Mouse (Mus musculus) ZHBTc4 (cell line): ENCODE measurements around the gene Ankrd45.

Experiments
- DNase-seq: peaks from one replicate; pipeline ENCODE4 v3.0.0-alpha.2; 2011; ENCODE audit warnings: low read depth, low spot score

Ankrd45 gene

GRCm38 (mm10) chr1:161142531-161143159 is at the start of gene Ankrd45:
Ankrd45 (plus strand) TSS chr1:161142691.
- DNase-seq: peak; percentile 92

DNA sequence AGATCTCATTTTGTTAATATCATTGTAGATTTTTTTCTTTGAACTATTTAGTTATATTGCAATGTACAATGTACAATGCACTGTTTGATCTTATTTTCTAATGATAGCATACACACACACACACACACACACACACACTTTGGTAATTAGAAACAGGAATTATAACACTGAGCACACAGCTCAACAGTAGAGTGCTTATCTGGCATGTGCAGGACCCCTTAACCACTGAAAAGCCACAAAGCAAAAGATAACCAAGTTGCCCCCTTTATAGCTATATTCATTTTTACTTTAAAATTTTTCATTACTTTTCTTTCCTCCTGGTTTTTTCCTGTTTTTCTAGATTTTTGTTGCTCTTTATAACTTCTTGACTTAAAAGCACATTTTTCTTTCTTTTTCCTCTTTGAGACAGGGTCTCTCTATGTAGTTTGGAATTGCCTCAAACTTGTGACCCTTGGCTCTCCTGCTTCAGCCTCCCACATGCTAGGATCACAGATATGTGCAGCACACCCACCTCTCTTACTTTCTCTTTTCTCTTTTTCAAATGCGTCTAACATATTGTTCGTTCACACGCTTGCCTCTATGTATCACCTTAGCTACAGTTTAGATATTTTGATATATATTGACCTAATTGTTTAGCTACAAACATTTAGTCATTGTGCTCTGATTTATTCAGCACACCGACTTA is 42.6 kb upstream of the Ankrd45 start:
- DNase-seq: no peak

DNA sequence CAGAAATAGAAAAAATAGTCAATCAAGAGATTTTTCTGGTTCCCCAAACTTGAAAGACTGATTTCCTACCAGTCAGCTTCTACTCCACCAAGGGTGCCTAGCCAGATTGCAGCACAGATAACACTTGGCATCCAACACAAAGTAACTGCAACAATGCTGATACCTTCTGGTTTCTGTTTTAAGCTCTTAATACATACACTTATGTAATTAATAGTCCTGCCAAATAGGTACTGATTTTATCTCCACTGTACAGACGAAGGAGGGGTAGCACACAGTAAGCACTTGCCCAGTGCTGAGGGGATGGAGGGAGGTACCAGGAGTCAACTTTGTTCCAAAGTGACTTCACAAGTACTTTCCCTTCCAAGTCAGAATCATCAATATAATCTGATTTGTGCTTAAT is 38.6 kb upstream of the Ankrd45 start:
- DNase-seq: no peak

DNA sequence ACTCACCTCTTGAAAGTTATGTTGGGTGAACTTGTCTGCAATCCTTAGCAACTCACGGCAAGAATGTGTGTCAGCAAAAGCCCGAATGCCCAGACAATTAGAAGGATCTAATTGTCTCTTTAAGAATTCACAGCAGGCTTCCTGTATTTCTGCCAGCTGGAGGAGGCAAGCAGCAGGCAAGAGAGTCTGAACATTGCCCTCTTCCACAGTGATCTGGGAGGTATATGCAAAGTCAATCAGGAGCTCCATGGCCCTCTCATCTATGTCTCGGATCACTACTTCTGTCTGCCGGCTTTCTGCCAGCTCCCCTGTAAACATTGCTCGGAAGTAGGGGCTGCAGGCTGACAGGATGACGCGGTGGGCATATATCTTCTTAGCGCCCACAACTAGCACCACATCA is 33.3 kb upstream of the Ankrd45 start:
- peak; percentile 12 for DNase-seq

DNA sequence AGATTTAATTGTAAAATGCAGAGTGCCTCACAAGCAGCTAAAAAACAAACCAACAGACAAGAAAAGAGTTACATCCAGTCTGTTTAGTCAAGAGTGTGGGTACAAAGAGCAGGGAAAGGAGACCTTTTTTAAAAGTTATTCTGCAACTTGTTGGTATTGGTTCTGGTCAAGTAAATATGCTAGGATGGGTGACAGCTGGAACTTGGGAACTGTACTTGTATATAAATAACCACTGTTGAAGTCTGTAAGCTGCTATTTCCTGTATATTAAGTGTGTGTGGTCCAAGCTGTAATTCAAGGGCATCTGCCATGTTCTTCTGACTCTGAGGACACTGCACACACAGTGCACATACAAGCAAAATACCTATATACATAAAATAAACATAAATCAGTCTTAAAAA is 27.9 kb upstream of the Ankrd45 start:
- no peak for DNase-seq

DNA sequence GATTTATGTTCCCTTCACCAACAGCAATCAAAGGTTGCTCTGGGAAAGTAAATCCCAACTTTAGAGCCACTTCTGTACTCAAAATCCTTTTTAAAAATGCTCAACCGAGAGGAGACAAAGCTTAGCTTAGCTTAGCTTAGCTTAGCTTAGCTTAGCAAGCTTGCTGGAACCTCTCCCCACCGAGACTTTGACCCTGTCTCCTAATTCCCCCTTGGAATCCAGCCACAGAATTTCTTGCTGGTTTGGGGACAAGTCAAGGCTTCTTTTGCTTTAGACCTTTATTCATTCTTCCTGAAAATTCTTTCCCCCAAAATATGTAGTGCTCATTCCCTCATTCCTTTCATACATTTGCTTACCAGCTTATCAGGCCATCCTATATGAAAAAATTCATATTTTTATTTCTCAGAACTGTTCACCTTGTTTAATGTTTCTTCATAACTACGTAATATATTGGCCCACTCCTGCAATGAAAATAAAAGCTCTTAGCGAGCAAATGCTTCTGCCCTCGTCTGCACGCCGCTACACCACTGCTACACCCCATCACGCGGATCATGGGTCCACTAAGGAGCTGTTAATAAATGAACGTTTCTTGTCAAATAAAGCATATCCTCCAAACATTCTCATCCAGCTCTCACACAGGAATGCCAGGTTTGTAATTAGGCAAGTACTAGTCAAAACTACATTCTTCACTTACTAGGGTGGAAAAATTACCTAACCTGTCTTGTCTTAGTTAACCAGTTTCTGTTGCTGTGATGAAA is 19.7 kb upstream of the Ankrd45 start:
- DNase-seq: no peak

DNA sequence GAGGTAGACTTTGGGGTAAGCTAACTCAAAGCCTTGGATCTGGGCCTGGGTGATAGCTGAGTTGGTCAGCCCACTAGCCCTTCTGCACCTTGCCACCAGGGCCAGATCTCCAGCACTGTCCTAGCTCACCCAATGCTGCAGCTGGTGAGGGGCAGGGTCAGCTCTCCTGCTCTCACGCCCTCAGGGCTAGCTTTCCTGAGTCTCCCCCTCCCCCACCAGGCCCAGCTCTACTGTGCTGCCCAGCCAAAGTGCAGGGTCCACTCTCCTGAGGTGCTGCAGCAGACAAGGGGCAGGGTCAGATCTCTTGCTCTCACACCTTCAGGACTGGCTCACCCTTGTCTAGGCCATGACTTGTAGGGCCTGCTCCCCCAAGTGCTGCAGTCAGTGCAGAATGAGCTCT is 16.0 kb upstream of the Ankrd45 start:
- no peak for DNase-seq

GRCm38 (mm10) chr1:161130726-161131664 is 11.5 kb upstream of the Ankrd45 start, which contains the start of gene Klhl20:
Klhl20 (minus strand) TSS chr1:161131511.
- peak; percentile 97 for DNase-seq

DNA sequence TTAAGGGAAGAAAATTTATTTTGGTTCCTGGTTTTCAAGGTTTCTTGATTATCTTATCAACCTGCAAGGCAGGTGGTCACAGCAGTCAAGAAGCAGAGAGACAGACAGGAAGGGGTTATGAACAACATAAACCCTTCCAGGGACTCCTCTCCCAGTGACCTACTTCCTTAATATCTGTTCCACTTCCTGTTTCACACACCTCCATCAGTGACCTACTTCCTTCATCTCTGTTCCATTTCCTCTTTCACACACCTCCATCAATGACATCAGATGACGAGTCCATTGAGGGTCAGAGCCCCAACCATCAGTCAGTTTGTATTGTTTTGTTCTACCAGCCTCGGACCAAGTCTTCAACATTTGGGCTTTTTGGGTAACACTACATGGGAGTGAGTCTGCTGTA is 3.0 kb upstream of the Ankrd45 start:
- no peak for DNase-seq

DNA sequence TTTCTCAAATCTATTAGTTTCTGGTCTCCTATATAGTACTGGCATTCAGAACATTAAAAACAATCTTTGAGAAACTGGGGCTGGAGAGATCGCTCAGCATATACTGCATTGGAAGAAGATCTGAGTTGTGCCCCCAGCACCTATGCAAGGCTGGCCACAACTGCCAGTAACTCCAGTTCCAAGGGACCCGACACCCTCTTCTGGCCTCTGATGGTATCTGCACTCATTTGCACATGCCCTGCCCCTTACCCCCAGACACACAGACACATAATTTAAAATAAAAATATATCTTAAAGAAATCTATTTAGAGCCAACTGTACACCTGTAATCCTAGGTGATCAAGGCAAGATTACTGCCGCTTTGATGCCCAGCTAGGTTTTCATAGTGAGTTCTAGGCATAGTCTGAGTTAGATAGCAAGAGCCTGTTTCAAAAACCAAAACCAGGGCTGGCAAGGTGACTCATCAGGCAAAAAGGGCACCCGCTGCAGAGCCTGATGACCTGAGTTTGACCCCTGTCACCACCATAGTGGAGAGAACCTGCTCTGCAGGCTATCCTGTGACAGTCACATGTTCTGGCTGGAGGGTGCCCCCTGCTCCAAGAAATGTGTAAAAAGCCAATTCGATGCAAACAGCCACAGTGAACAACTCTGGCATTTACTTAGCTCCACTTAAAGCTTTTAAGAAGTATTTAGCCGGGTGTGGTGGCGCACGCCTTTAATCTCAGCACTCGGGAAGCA is 2.3 kb upstream of the Ankrd45 start:
- DNase-seq: peak; percentile 80

GRCm38 (mm10) chr1:161143216-161143615 is 725 bp downstream of the Ankrd45 start:
- DNase-seq: no peak

- DNase-seq: peak; percentile 74
Observed at GRCm38 (mm10) chr1:161145611-161146010, 3.1 kb downstream of the Ankrd45 start.

DNA sequence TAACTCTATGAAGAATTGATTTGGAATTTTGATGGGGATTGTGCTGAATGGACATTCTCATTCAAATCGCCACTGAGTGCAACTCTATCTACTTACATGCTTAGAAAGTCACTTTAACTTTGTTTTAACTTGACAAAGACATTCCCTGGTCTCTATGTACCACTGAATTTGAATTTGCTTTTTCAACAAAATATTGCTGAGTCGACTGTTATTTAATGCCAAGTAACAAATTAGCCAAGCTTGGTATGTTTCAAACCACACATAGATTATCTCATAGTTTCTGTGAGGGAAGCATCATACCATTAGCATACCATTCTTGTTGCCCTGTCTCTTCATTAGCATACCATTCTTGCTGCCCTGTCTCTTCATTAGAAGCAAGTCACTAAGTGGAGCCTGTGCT is 5.4 kb downstream of the Ankrd45 start:
- DNase-seq: no peak

DNA sequence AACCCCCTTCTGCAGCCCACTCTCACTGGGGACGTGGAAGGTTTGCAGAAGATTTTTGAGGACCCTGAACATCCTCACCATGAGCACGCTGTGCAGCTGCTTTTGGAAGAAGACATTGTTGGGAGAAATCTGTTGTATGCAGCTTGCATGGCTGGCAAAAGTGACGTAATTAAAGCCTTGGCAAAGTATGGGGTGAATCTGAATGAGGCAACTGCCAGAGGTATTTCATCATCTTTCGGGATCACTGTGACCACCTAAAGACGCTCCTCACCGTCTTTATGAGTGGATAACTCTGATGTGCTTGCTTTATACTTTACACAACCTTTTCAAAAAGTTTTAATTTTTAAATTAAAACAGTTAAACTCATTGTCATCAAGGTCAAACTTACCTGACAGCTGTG is 8.6 kb downstream of the Ankrd45 start:
- no peak for DNase-seq

- DNase-seq: no peak
Observed at GRCm38 (mm10) chr1:161156546-161156945, 14.1 kb downstream of the Ankrd45 start.

DNA sequence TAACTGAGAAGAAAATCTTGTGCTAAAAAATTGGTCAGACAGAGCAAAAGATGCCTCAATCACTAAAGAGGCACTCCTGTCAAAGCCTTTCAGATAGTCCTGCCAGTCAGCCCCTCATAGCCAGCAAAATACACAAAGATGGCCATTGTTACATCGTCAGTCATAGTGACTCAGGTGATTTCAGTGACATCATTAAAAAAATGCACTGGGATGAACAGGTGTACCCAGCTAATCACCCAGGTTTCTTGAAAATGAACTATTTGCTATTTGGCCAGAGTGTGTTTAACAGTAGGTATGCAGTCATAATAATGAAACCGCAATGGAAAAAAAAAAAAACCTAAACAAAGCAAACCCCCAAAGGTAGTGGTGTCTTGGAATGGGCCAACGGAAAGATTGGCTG is 16.7 kb downstream of the Ankrd45 start, which contains the start of gene Tex50:
Gene Tex50, minus strand, starts transcription at position 101 of the 400 bp plus-strand sequence.
- no peak for DNase-seq

GRCm38 (mm10) chr1:161160266-161160665 is 17.8 kb downstream of the Ankrd45 start:
- peak; percentile 91 for DNase-seq

DNA sequence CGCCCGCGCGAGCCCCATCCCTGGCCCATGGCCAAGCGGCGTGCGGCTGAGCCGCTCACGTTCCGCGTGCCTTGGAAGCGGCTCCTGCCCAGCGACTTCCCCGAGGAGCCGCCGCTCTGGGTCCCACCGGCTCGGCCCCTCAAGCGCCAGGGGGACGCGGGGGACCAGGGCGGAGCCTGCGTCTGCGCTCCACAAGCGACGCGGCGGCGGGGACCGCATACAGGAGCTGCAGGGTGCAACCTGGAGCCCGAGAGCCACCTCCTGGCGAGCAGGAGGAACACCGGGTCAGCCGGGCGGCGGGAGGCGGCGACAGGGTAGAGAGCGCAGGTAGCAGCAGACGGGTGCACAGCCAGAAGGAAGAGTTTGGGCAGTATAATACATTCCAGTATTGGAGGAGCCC is 28.2 kb downstream of the Ankrd45 start:
- DNase-seq: peak; percentile 94

DNA sequence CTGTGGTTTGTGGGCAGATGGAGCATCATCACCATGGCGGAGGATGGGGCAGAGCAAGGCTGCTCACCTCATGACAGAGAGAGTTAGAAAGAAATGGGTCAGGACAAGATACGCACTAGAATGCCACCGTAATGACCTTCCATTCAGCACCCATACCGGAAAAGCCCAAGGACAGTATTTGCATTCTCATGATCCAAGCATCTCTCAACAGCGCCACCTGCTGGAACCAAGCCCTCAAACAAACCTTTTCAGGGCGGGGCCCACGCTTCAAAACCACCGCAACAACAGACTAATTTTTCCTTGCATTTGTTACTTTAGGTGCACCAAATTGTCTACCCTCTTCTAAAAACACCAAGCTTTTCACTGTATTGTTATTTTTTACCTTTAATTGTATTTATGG is 38.2 kb downstream of the Ankrd45 start:
- DNase-seq: peak; percentile 89

- no peak for DNase-seq
Observed at GRCm38 (mm10) chr1:161182386-161182785, 39.9 kb downstream of the Ankrd45 start.

- DNase-seq: no peak
Observed at GRCm38 (mm10) chr1:161183677-161184076, 41.2 kb downstream of the Ankrd45 start.
